Mouse (Mus musculus) liver, postnatal 0 days (tissue): ENCODE measurements at regions not wholly inside any gene's neighbourhood (a gene's known extent, or its start where the extent isn't known, plus 50 kb on each side); places are given as distances from the start of the nearest gene placed in this dataset.

Experiments used
- CTCF ChIP-seq: sonication (generic); IDR thresholded peaks from 2 replicates; pipeline ENCODE4 v1.5.1; 2016; ENCODE audit warnings: antibody characterized with exemption, low read depth
- EP300 ChIP-seq: IDR thresholded peaks from 2 replicates; pipeline ENCODE4 v1.6.1; 2016; ENCODE audit warnings: antibody characterized with exemption, low read depth, mild to moderate bottlenecking

GRCm38 (mm10) chr14:36450126-36450525 lies 355.4 kb downstream of the 4930474N05Rik start:
- TF ChIP-seq CTCF (no peak), EP300 (no peak)
